Mouse (Mus musculus): ENCODE data around the gene Elf2. TPM values are rescaled to one million over a fixed set of nuclear protein-coding genes. Genes with fewer than 3 reads are reported as not detected.

Gene Elf2
- polyA plus RNA-seq, 1 experiment from 2014 or later = 37.9 TPM

- peak; percentile 89 for DNase-seq (ENCODE audit: low spot score)
- WGBS = under 1% methylated on average over 84 of the region's 86 CpGs
- H3K36me3 ChIP-seq (ENCODE audit: control insufficient read depth, insufficient read depth, low read length) = no peaks in the 10 kb centered on the region
- H3K9me3 ChIP-seq (ENCODE audit: control insufficient read depth, low read length) = no peaks in the 10 kb centered on the region
- peak overlapping the region; percentile 99 for H3K27ac ChIP-seq (ENCODE audit: low read depth, low read length)
- peaks cover 12% of the 10 kb centered on the region for H3K4me1 ChIP-seq (replicated peaks; ENCODE audit: control insufficient read depth, insufficient read depth, low read length)
- H3K4me2 ChIP-seq = peak overlapping the region; percentile 97
- peak overlapping the region; percentile 98 for H3K4me3 ChIP-seq (ENCODE audit: low read depth, low read length)
- peak; percentile 79 for ATAC-seq (replicated peaks; ENCODE audit: low FRiP score)
- no peaks in the 10 kb centered on the region for H3K27me3 ChIP-seq (replicated peaks; ENCODE audit: control insufficient read depth, insufficient read depth, low read length)
- peak overlapping the region; percentile 99 for H3K9ac ChIP-seq (ENCODE audit: low read depth, low read length)
These were observed 1.0 kb upstream of the Elf2 start for GRCm38 (mm10) chr3:51341268-51342081.

- ATAC-seq (replicated peaks; ENCODE audit: low FRiP score) (peak; percentile 28), DNase-seq (ENCODE audit: low spot score) (peak; percentile 70)
- Histone ChIP-seq H3K27ac (ENCODE audit: low read depth, low read length) (peak overlapping the region; percentile 99), H3K4me2 (peak overlapping the region; percentile 97), H3K4me1 (replicated peaks; ENCODE audit: control insufficient read depth, insufficient read depth, low read length) (peaks cover 22% of the 10 kb centered on the region), H3K9ac (ENCODE audit: low read depth, low read length) (peak overlapping the region; percentile 99), H3K9me3 (ENCODE audit: control insufficient read depth, low read length) (no peaks in the 10 kb centered on the region), H3K4me3 (ENCODE audit: low read depth, low read length) (peak overlapping the region; percentile 98), H3K27me3 (replicated peaks; ENCODE audit: control insufficient read depth, insufficient read depth, low read length) (no peaks in the 10 kb centered on the region), H3K36me3 (ENCODE audit: control insufficient read depth, insufficient read depth, low read length) (no peaks in the 10 kb centered on the region)
- WGBS = under 1% methylated on average over 109 of the region's 113 CpGs
These were observed 520 bp downstream of the Elf2 start for GRCm38 (mm10) chr3:51339734-51340551.

DNA sequence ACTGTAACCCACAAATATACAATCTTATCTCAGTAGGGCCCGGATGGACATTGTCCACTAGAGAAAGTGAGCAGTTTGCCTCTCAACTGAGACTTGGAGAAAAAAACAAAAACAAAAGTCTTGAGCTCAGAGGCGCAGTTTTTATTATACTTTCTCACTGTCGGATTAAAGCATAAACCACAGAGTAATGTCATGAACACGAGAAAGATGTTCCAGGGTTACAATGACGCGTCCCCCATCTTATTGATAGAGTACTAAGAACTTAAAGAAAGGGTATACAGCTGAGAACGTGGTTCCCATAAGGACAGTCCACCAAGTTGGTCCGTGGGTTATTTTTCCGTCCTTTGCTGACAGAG, 1.1 kb downstream of the Elf2 start:
- WGBS = 2% methylated on average over 9 of the region's 9 CpGs
- ATAC-seq (replicated peaks; ENCODE audit: low FRiP score) (no peak), DNase-seq (ENCODE audit: low spot score) (no peak)
- Histone ChIP-seq H3K4me3 (ENCODE audit: low read depth, low read length) (peak overlapping the region; percentile 98), H3K27me3 (replicated peaks; ENCODE audit: control insufficient read depth, insufficient read depth, low read length) (no peaks in the 10 kb centered on the region), H3K9me3 (ENCODE audit: control insufficient read depth, low read length) (no peaks in the 10 kb centered on the region), H3K4me1 (replicated peaks; ENCODE audit: control insufficient read depth, insufficient read depth, low read length) (peaks cover 28% of the 10 kb centered on the region), H3K9ac (ENCODE audit: low read depth, low read length) (peak overlapping the region; percentile 99), H3K27ac (ENCODE audit: low read depth, low read length) (peak overlapping the region; percentile 99), H3K36me3 (ENCODE audit: control insufficient read depth, insufficient read depth, low read length) (no peaks in the 10 kb centered on the region), H3K4me2 (peak overlapping the region; percentile 97)

GRCm38 (mm10) chr3:51335378-51335777, 5.1 kb downstream of the Elf2 start:
- no peaks in the 10 kb centered on the region for H3K36me3 ChIP-seq (ENCODE audit: control insufficient read depth, insufficient read depth, low read length)
- peak overlapping the region; percentile 55; the same call in 1 of the 2 replicates for H3K27ac ChIP-seq (ENCODE audit: low read depth, low read length)
- no peaks in the 10 kb centered on the region for H3K9me3 ChIP-seq (ENCODE audit: control insufficient read depth, low read length)
- H3K4me2 ChIP-seq = peak overlapping the region; percentile 51
- no peak for DNase-seq (ENCODE audit: low spot score)
- peaks cover 38% of the 10 kb centered on the region for H3K4me1 ChIP-seq (replicated peaks; ENCODE audit: control insufficient read depth, insufficient read depth, low read length)
- no peaks in the 10 kb centered on the region for H3K27me3 ChIP-seq (replicated peaks; ENCODE audit: control insufficient read depth, insufficient read depth, low read length)
- 0 out of 2 replicates have a peak overlapping the region, but pooled peaks have one; percentile 7 for H3K4me3 ChIP-seq (ENCODE audit: low read depth, low read length)
- no peak overlapping the region; the same call in 1 of the 2 replicates for H3K9ac ChIP-seq (ENCODE audit: low read depth, low read length)
- 36% methylated on average over 8 of the region's 8 CpGs for WGBS
- no peak for ATAC-seq (replicated peaks; ENCODE audit: low FRiP score)

GRCm38 (mm10) chr3:51333950-51334349, 6.5 kb downstream of the Elf2 start:
- no peaks in the 10 kb centered on the region for H3K27me3 ChIP-seq (replicated peaks; ENCODE audit: control insufficient read depth, insufficient read depth, low read length)
- H3K9me3 ChIP-seq (ENCODE audit: control insufficient read depth, low read length) = no peaks in the 10 kb centered on the region
- H3K9ac ChIP-seq (ENCODE audit: low read depth, low read length) = no peak overlapping the region
- 66% methylated on average over 6 of the region's 6 CpGs for WGBS
- H3K4me1 ChIP-seq (replicated peaks; ENCODE audit: control insufficient read depth, insufficient read depth, low read length) = peaks cover 38% of the 10 kb centered on the region
- no peak overlapping the region for H3K4me3 ChIP-seq (ENCODE audit: low read depth, low read length)
- no peak overlapping the region for H3K4me2 ChIP-seq
- no peak for DNase-seq (ENCODE audit: low spot score)
- no peak overlapping the region for H3K27ac ChIP-seq (ENCODE audit: low read depth, low read length)
- H3K36me3 ChIP-seq (ENCODE audit: control insufficient read depth, insufficient read depth, low read length) = no peaks in the 10 kb centered on the region
- ATAC-seq (replicated peaks; ENCODE audit: low FRiP score) = no peak

GRCm38 (mm10) chr3:51333234-51333889, 7.1 kb downstream of the Elf2 start:
- no peak overlapping the region for H3K4me3 ChIP-seq (ENCODE audit: low read depth, low read length)
- ATAC-seq (replicated peaks; ENCODE audit: low FRiP score) (no peak), DNase-seq (ENCODE audit: low spot score) (no peak)
- peaks cover 35% of the 10 kb centered on the region for H3K4me1 ChIP-seq (replicated peaks; ENCODE audit: control insufficient read depth, insufficient read depth, low read length)
- H3K9me3 ChIP-seq (ENCODE audit: control insufficient read depth, low read length) = no peaks in the 10 kb centered on the region
- 64% methylated on average over 10 of the region's 10 CpGs for WGBS
- no peak overlapping the region for H3K9ac ChIP-seq (ENCODE audit: low read depth, low read length)
- H3K36me3 ChIP-seq (ENCODE audit: control insufficient read depth, insufficient read depth, low read length) = no peaks in the 10 kb centered on the region
- no peak overlapping the region for H3K27ac ChIP-seq (ENCODE audit: low read depth, low read length)
- H3K4me2 ChIP-seq = peak overlapping the region; percentile 15; the same call in 1 of the 2 replicates
- no peaks in the 10 kb centered on the region for H3K27me3 ChIP-seq (replicated peaks; ENCODE audit: control insufficient read depth, insufficient read depth, low read length)

DNA sequence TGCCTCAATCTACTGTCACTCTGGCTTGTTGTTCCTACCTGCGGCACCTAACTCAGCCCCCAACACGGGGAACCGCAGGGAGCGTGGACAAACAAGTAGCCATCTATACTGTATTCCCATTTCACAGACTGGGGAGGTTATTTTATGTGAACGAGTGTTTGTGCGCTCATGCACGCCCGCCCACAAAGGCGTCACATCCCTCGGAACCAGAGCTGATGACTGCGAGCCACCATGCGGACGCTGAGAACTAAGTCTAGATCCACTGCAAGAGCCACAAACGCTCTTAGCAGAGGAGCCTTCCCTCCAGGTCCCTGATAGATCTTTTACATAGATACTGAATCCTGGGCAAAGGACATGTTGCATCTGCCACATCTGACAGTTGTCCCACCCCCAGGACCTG, 10.4 kb downstream of the Elf2 start:
- no peak for DNase-seq (ENCODE audit: low spot score)
- H3K4me3 ChIP-seq (ENCODE audit: low read depth, low read length) = no peak overlapping the region
- no peak overlapping the region for H3K9ac ChIP-seq (ENCODE audit: low read depth, low read length)
- H3K9me3 ChIP-seq (ENCODE audit: control insufficient read depth, low read length) = peaks cover 4% of the 10 kb centered on the region; the same call in 1 of the 2 replicates
- ATAC-seq (replicated peaks; ENCODE audit: low FRiP score) = no peak
- H3K4me1 ChIP-seq (replicated peaks; ENCODE audit: control insufficient read depth, insufficient read depth, low read length) = peaks cover 20% of the 10 kb centered on the region
- WGBS = 86% methylated on average over 14 of the region's 14 CpGs
- peaks cover 5% of the 10 kb centered on the region; the same call in 1 of the 2 replicates for H3K36me3 ChIP-seq (ENCODE audit: control insufficient read depth, insufficient read depth, low read length)
- H3K4me2 ChIP-seq = no peak overlapping the region
- no peaks in the 10 kb centered on the region for H3K27me3 ChIP-seq (replicated peaks; ENCODE audit: control insufficient read depth, insufficient read depth, low read length)
- no peak overlapping the region for H3K27ac ChIP-seq (ENCODE audit: low read depth, low read length)

- Histone ChIP-seq H3K9me3 (ENCODE audit: control insufficient read depth, low read length) (peaks cover 4% of the 10 kb centered on the region; the same call in 1 of the 2 replicates), H3K4me1 (replicated peaks; ENCODE audit: control insufficient read depth, insufficient read depth, low read length) (peaks cover 5% of the 10 kb centered on the region; the same call in 1 of the 2 replicates), H3K36me3 (ENCODE audit: control insufficient read depth, insufficient read depth, low read length) (peaks cover 5% of the 10 kb centered on the region; the same call in 1 of the 2 replicates), H3K9ac (ENCODE audit: low read depth, low read length) (no peak overlapping the region), H3K4me2 (no peak overlapping the region), H3K27ac (ENCODE audit: low read depth, low read length) (no peak overlapping the region), H3K4me3 (ENCODE audit: low read depth, low read length) (no peak overlapping the region), H3K27me3 (replicated peaks; ENCODE audit: control insufficient read depth, insufficient read depth, low read length) (no peaks in the 10 kb centered on the region)
- 95% methylated on average over 12 of the region's 12 CpGs for WGBS
- no peak for DNase-seq (ENCODE audit: low spot score)
- ATAC-seq (replicated peaks; ENCODE audit: low FRiP score) = no peak
These were observed 11.9 kb downstream of the Elf2 start for GRCm38 (mm10) chr3:51328546-51328945.
